Comparison of ENCODE assay signal across 14 mouse cellular contexts in genomic region chr13:6374570-6375173, GRCm38 (mm10).
"Had no signal": no experiment of that assay in that cellular context is flagged by ENCODE, and none has a peak within 500 bp of the region (broad histone marks: within the 10 kb centered on the region; RNA-seq: fewer than 3 reads in every experiment).

No protein-coding gene starts in this region.

- H3K4me3 ChIP-seq: limb, embryonic 15.5 days; liver, embryonic 12.5 days; megakaryocyte, embryonic 14.5 days; myocyte; neural tube, embryonic 15.5 days had no signal

- DNase-seq: kidney, adult 8-10 months; kidney, postnatal 25 days; lung, embryonic 14.5 days; lung, postnatal 10 days; right cerebral cortex, adult 18-20 months; right cerebral cortex, postnatal 25 days; thymus, adult 18-20 months; thymus, postnatal 14 days had no signal

- ATAC-seq: liver, embryonic 12.5 days had no signal

- H3K9ac ChIP-seq: limb, embryonic 15.5 days; liver, embryonic 12.5 days; lung, embryonic 14.5 days; neural tube, embryonic 15.5 days had no signal

- H3K9me3 ChIP-seq: limb, embryonic 15.5 days; liver, embryonic 12.5 days; neural tube, embryonic 15.5 days had no signal

- H3K27me3 ChIP-seq: limb, embryonic 15.5 days; liver, embryonic 12.5 days; megakaryocyte, embryonic 14.5 days; neural tube, embryonic 15.5 days had no signal

- H3K36me3 ChIP-seq: limb, embryonic 15.5 days; liver, embryonic 12.5 days; neural tube, embryonic 15.5 days had no signal

- H3K4me1 ChIP-seq: limb, embryonic 15.5 days; liver, embryonic 12.5 days; megakaryocyte, embryonic 14.5 days; neural tube, embryonic 15.5 days had no signal

- H3K4me2 ChIP-seq: limb, embryonic 15.5 days; liver, embryonic 12.5 days; lung, embryonic 14.5 days; neural tube, embryonic 15.5 days had no signal

- H3K27ac ChIP-seq: limb, embryonic 15.5 days; liver, embryonic 12.5 days; macrophage; neural tube, embryonic 15.5 days had no signal
